Mouse (Mus musculus): ENCODE results near the gene Actr3.

Gene Actr3

DNA sequence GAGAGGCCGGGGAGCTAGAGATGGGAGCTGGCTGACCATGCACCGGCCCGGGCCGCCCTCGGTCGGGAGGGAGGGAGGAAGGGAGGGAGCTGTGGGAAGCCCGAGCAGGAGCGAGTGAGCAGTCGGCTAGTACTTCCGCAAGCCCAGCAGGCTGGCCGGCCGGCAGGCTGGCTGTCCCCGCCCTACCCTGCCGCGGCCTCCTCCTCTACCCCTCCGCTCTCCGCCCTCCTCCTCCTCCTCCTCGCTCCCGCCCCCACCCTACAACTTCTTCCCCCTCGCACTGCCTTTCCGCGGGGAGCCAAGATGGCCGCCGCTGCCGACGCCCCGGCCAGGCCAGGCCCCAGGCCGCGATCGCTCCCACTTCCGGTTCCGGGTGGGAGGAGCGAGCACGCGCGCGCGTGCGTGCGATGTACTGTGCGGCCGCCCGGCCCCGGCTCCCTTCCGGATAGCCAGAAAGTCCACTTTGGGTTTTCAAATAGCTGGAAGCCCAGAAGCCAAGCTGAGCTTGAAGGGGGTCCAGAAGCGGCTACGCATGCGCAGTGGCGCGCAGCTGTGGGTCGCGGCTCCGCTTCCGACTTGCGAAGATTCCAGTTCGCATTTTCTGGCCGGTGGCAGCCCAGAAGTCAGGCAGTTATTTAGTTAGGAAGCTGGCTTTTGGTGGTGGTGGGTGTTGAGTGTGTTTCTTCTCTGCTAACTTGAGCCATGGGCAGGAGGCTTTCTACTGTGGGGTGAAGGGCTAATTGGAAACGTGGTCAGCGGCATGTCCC, at the start of gene Actr3:
Actr3 (minus strand) TSS at position 359 of the 767 bp plus-strand sequence.
- CTCF ChIA-PET = no interaction called here

DNA sequence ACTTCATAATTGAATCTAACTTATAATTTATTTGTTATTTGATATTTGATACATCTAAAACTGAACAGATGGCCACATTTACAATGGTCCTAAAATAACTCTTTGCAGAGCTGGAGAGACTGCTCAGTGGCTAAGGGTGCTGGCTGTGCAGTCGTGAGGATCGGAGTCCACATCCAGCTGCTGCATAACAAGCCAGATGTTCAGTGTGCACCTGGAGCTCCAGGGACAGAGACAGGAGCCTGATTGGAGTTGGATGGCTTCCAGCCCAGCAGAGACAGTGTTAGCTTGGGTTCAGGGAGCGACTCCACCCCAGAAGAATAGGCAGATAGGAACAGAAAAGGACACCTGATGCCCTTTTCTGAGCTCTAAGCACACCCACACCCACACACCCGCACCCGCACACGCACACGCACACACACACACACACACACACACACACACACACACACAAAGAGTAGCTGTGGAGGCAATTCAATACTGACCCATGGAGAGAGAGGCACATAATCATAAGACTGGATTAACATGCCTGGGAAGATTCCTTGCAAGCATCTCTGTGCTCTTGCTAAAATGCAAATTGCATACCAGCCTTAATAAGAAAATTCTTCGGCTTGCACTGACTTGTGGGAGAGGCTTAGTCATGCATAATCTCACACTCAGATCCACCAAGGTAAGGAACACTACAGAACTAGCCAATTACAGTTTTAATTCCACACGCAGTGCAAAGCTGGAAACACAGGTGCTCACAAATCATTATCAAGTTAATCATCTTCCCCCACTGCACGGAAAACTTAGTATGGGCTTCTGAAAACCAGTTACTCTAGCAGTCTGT, 47.1 kb upstream of the Actr3 start:
- CTCF ChIA-PET = no interaction called here

DNA sequence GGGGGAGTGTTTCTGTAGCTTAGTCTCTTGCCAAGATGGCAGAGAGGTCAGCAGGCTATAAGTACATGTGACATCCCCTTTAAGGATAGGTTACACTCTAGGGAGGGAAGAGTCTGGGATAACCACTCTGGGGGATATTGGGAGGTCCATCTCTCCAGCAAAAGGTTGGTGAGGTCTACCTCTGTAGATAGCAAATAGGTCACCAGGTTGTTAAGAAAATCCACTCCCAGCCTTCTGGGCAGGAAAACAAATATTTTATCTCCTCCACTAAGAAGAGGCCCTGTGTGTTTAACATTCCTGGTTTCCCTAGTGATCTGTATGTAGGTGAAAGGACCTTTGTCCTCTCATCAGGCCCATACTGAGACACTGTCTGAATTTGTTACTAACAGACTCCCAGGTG, 46.3 kb upstream of the Actr3 start:
- CTCF ChIA-PET = no interaction called here

DNA sequence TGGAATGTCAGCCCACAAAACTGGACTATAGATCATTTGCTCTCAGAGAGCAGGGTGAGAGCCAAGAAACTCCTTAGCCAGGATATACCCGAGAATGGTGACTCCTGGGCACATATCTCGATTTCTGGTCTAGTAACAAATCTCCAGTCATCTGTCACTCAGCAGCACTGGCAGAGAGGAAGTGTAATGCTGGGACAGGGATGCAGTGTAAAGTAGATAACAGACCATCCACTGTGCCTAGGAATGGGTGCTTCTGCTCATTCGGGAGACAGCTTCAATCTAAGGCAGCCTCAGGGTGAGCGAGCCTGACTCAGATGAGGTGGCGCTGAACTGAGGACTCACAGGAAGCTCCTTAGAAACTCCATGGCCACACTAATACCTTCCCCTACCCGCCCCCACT, 43.1 kb upstream of the Actr3 start:
- CTCF ChIA-PET = interaction anchor here (0.7 to 1.3 kb wide), 2 partner anchors 15 to 63 kb away, joined by 3 read pairs; no protein-coding TSS in a partner anchor

DNA sequence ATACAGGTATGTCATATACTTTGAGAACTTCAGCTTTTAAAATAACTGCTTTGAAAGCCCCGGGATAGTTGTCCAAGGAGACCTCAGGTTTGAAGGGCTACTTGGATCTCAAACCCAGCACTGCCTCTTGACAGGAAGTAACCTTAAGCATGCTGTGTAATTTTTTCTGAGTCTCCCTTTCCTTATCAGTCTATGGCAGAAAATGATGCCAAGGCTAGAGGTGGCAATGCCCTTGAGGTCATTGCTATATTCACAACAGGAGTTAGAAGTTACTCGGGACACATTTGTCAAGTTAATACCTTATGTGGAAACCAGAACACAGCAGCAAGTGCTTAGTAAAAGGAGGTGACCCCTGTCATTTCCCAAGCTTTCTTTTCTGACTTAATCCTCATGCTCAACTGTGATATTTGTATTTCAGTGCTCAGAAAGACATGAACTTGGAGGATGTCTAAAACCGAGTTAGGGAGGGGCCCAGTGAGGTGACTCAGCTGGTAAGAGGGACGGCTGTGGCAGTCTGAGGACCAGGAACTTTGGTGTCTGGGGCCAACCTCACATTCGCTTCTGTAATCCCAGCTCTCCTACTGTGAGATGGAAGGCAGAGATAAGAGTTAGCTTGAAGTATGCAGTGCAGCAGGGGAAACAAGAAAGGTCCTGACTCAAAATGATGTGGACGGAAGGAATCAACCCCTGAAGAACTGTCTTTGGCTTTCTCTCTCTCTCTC, 40.6 kb upstream of the Actr3 start:
- CTCF ChIA-PET = interaction anchor here (0.6 kb wide), 1 partner anchor 1856 kb away, joined by 8 read pairs; no protein-coding TSS in a partner anchor

GRCm38 (mm10) chr1:125473866-125474265, 38.3 kb upstream of the Actr3 start:
- CTCF ChIA-PET = interaction anchor here (0.9 kb wide), 1 partner anchor 18 kb away, joined by 3 read pairs; no protein-coding TSS in a partner anchor

DNA sequence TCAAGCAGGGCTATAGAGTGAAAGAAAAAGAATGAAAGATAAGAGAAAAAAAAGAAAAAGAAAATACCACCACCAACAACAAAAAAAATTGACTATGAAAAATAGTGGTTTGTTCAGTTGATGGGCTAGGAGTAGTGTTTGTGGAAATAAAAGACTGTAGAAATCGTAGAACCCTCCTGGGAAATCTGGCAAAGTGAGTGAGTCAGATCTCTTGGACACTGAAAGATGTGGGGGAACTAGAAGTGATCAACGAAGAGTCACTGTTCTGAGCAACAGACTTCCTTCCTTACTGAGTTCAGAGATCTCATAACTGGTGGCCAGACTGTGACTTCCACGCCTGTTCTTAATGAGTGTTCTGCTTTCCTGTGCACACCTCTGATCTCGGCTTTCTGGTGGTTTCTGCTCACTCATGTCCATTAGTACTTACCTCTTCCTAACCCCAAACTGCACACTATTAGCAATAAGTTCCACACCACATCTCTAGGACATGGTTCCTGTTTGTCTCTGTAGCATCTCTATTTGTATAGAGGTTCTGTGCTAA, 37.7 kb upstream of the Actr3 start:
- CTCF ChIA-PET = interaction anchor here (0.7 to 0.9 kb wide), 2 partner anchors 14 to 17 kb away, joined by 3 read pairs; no protein-coding TSS in a partner anchor

- CTCF ChIA-PET = no interaction called here
Measured at GRCm38 (mm10) chr1:125470805-125471648, 35.5 kb upstream of the Actr3 start.

DNA sequence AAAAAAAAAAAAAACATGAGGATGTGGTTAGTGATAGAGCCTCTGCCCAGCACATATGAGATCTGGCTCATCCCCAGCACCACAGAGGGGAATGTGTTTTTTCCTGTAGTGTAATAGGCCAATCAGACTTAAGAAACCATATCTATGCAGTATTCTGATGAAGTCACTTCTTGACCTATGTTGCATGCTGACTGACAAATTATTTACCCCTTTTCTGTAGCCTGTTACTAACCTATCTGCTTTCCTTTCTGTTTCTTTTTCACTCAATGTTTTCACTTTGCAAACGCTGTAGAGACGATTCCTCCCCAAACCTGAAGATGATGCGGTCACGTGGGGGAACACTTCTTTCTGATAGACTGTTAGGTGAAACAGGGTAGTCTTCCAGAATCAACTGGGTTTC, 32.4 kb upstream of the Actr3 start:
- CTCF ChIA-PET = no interaction called here

- CTCF ChIA-PET = no interaction called here
Measured at GRCm38 (mm10) chr1:125466621-125467257, 31.2 kb upstream of the Actr3 start.

DNA sequence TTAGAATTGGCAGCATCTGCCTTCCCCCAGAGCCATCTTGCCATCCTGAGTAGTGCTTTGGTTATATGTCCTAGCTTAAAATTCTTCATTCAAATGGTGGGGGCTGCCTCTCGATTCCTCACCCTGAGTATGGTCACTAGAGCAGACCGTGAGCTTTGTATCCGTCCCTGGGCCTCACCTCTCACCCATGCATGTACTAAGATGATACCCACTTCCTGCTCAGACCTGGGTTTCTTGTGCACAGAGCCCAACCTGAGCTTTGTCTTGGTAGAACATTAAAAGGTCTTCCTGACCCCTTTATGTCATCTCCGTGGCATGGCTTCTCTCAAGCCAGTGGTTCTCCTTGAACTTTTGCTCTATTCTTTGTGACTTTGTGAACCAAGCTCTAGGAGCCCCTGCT, 28.5 kb upstream of the Actr3 start:
- CTCF ChIA-PET = interaction anchor here (0.7 kb wide), 1 partner anchor 18 kb away, joined by 4 read pairs; no protein-coding TSS in a partner anchor

GRCm38 (mm10) chr1:125463349-125463748, 27.8 kb upstream of the Actr3 start:
- CTCF ChIA-PET = no interaction called here

DNA sequence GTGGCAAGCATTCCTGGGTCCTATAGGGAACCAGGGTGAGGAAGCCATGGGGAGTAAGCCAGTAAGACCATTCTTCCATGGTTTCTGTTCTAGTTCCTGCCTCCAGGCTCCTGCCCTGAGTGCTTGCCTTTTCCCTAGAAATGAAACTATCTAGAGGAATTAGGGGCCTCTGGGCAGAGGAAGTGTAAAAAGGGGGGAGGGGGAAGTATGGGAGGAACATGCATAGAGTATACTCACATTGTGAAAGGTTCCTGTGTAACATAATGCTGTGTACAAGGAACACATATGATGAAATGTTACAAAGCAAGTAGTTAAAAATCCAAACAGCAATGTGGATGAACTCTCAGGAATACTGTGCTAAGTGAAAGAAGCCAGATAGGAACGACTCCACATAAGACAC, 27.4 kb upstream of the Actr3 start:
- CTCF ChIA-PET = interaction anchor here (0.7 kb wide), 1 partner anchor 17 kb away, joined by 3 read pairs; no protein-coding TSS in a partner anchor

- CTCF ChIA-PET = interaction anchor here (0.6 kb wide), 1 partner anchor 14 kb away, joined by 3 read pairs; no protein-coding TSS in a partner anchor
Measured at GRCm38 (mm10) chr1:125458531-125458930, 23.0 kb upstream of the Actr3 start.

DNA sequence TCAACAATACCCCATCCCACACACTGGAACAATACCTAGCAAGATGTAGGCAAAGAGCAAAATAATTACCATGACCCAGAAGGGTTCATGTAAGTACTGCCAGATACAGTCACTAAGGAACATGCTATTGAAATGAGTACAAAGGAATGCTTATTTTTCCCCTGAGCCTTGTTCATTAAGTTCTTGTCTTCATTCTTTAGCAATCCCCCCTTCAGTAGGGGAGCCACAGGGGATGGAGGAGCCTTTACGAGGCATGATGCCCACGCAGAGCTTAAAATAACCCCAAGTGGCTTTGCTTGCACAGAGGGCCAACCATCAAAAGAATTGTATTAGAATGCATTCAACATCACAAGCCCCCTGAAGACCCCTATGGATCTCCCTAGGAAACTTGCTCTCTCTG, 19.6 kb upstream of the Actr3 start:
- CTCF ChIA-PET = interaction anchor here (1.0 kb wide), 1 partner anchor 19 kb away, joined by 3 read pairs; no protein-coding TSS in a partner anchor

DNA sequence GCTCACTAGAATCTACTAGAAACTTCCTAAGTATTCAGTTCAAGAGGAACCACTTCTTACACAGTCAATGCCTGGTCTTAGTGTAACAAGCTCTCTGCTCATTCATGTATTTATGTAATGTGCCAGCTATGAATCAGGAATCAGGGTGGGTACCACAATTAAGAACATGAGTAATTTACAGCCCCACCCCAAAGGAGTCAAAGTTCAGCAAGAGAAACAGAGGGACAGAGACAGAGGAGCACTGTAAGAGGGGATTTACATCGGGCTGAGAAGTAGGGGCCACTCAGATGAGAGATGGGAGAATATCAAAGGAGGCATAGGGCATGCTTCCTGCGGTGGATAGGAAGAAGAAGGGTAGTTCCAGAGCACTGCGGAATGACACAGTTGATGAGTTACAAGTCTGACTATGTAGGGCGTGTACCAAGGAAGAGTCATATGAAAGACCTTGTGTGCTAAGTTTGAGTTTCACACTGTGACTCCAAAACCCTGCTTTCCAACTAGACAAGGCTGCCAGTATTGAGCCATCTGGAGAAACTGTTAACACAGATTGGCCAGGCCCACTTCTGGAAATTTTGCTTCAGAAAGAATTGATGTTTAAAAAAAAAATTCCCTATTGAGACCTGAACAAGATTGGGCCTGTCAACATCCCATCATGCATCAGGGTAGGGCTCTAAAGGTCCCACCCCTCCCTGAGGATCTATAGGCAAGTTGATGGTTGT, 14.9 kb upstream of the Actr3 start:
- CTCF ChIA-PET = no interaction called here

DNA sequence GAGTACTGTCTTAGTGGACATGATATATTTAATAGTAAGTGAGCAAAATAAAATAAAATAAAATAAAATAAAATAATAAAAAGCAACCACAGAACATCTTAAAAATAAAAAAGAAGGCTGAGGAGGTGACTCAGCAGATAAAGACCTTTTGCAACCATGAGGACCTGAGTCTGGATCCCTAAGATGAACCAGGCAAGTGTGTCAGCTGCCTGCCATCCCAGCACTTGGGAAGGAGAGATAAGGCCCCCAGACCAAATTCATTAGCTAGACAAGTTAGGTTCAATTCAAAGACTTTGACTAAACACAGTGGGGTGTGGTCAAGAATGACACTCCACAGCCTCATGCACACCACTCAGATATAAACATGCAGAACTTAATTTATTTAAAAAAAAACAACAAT, 12.4 kb upstream of the Actr3 start:
- CTCF ChIA-PET = no interaction called here

- CTCF ChIA-PET = interaction anchor here (0.6 to 1.0 kb wide), 2 partner anchors 9 to 27 kb away, joined by 3 to 4 read pairs; no protein-coding TSS in a partner anchor
Measured at GRCm38 (mm10) chr1:125441679-125442078, 6.2 kb upstream of the Actr3 start.

DNA sequence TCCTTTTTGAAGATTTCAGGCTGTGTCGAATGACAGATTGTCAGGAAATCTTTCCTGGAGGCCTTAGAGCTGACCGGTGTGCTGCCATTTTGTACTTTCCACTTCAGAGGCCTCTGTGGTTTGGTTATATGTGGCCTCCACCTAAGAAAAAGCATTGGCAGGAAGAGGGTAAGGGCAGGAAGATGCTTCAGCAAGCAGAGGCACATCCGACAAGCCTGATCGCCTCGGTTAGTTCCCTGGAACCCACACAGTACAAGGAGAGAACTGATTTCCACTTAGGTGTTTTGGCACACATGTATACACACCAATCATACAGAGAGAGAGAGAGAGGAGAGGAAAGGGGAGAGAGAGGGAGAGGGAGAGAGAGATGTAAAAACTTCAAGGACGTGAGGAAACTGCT, 5.7 kb upstream of the Actr3 start:
- CTCF ChIA-PET = interaction anchor here (0.5 to 1.0 kb wide), 2 partner anchors 27 to 51 kb away, joined by 4 to 14 read pairs; no protein-coding TSS in a partner anchor

Data from spleen, embryonic (tissue).